Mouse (Mus musculus): ENCODE measurements at regions not wholly inside any gene's neighbourhood (a gene's known extent, or its start where the extent isn't known, plus 50 kb on each side); places are given as distances from the start of the nearest gene placed in this dataset.

- no peaks in the 10 kb centered on the region for H3K27me3 ChIP-seq (ENCODE audit: control insufficient read depth, insufficient read depth, low read length)
- WGBS, result 68% methylated on average over 5 of the region's 5 CpGs
Observed at GRCm38 (mm10) chr17:15157693-15158333, 116.5 kb upstream of the Gm3448 start.

GRCm38 (mm10) chr17:15152996-15153735, 111.8 kb upstream of the Gm3448 start:
- Histone ChIP-seq H3K36me3 (ENCODE audit: control insufficient read depth, insufficient read depth, low read length) (no peaks in the 10 kb centered on the region), H3K4me3 (replicated peaks; ENCODE audit: low read length) (no peak overlapping the region), H3K9ac (ENCODE audit: low read length) (no peak overlapping the region), H3K27ac (ENCODE audit: low read length) (no peak overlapping the region), H3K4me2 (ENCODE audit: low read depth, low read length) (no peak overlapping the region), H3K9me3 (replicated peaks; ENCODE audit: control insufficient read depth, low read length) (no peaks in the 10 kb centered on the region), H3K27me3 (ENCODE audit: control insufficient read depth, insufficient read depth, low read length) (no peaks in the 10 kb centered on the region), H3K4me1 (ENCODE audit: control insufficient read depth, insufficient read depth, low read length) (no peaks in the 10 kb centered on the region)
- WGBS, result 68% methylated on average over 7 of the region's 7 CpGs
- no peak for ATAC-seq (ENCODE audit: insufficient read depth, low FRiP score)

More at GRCm38 (mm10) chr17:15157693-15158333, 116.5 kb upstream of the Gm3448 start:
- Histone ChIP-seq H3K36me3 (ENCODE audit: control insufficient read depth, insufficient read depth, low read length) (no peaks in the 10 kb centered on the region), H3K4me3 (replicated peaks; ENCODE audit: low read length) (no peak overlapping the region), H3K9ac (ENCODE audit: low read length) (no peak overlapping the region), H3K4me2 (ENCODE audit: low read depth, low read length) (no peak overlapping the region), H3K9me3 (replicated peaks; ENCODE audit: control insufficient read depth, low read length) (no peaks in the 10 kb centered on the region), H3K4me1 (ENCODE audit: control insufficient read depth, insufficient read depth, low read length) (no peaks in the 10 kb centered on the region), H3K27ac (ENCODE audit: low read length) (no peak overlapping the region)
- ATAC-seq (ENCODE audit: insufficient read depth, low FRiP score), result no peak

GRCm38 (mm10) chr17:15152477-15152876, 111.1 kb upstream of the Gm3448 start:
- Histone ChIP-seq H3K27me3 (ENCODE audit: control insufficient read depth, insufficient read depth, low read length) (no peaks in the 10 kb centered on the region), H3K4me2 (ENCODE audit: low read depth, low read length) (no peak overlapping the region), H3K4me1 (ENCODE audit: control insufficient read depth, insufficient read depth, low read length) (no peaks in the 10 kb centered on the region), H3K9me3 (replicated peaks; ENCODE audit: control insufficient read depth, low read length) (no peaks in the 10 kb centered on the region), H3K36me3 (ENCODE audit: control insufficient read depth, insufficient read depth, low read length) (no peaks in the 10 kb centered on the region), H3K9ac (ENCODE audit: low read length) (no peak overlapping the region), H3K27ac (ENCODE audit: low read length) (no peak overlapping the region), H3K4me3 (replicated peaks; ENCODE audit: low read length) (no peak overlapping the region)
- ATAC-seq (ENCODE audit: insufficient read depth, low FRiP score), result no peak
- 36% methylated on average over 7 of the region's 7 CpGs for WGBS

GRCm38 (mm10) chr17:15151695-15152094, 110.4 kb upstream of the Gm3448 start:
- H3K4me1 ChIP-seq (ENCODE audit: control insufficient read depth, insufficient read depth, low read length), result no peaks in the 10 kb centered on the region
- no peaks in the 10 kb centered on the region for H3K9me3 ChIP-seq (replicated peaks; ENCODE audit: control insufficient read depth, low read length)

GRCm38 (mm10) chr17:15146607-15147006, 105.3 kb upstream of the Gm3448 start:
- Histone ChIP-seq H3K4me1 (ENCODE audit: control insufficient read depth, insufficient read depth, low read length) (no peaks in the 10 kb centered on the region), H3K36me3 (ENCODE audit: control insufficient read depth, insufficient read depth, low read length) (no peaks in the 10 kb centered on the region), H3K9ac (ENCODE audit: low read length) (no peak overlapping the region), H3K4me3 (replicated peaks; ENCODE audit: low read length) (no peak overlapping the region), H3K27me3 (ENCODE audit: control insufficient read depth, insufficient read depth, low read length) (no peaks in the 10 kb centered on the region), H3K9me3 (replicated peaks; ENCODE audit: control insufficient read depth, low read length) (no peaks in the 10 kb centered on the region), H3K4me2 (ENCODE audit: low read depth, low read length) (no peak overlapping the region), H3K27ac (ENCODE audit: low read length) (no peak overlapping the region)
- ATAC-seq (ENCODE audit: insufficient read depth, low FRiP score), result no peak
- WGBS, result 42% methylated on average over 7 of the region's 7 CpGs

More at GRCm38 (mm10) chr17:15151695-15152094, 110.4 kb upstream of the Gm3448 start:
- no peaks in the 10 kb centered on the region for H3K36me3 ChIP-seq (ENCODE audit: control insufficient read depth, insufficient read depth, low read length)
- H3K4me2 ChIP-seq (ENCODE audit: low read depth, low read length), result no peak overlapping the region
- WGBS, result 61% methylated on average over 3 of the region's 3 CpGs
- H3K9ac ChIP-seq (ENCODE audit: low read length), result no peak overlapping the region
- H3K27me3 ChIP-seq (ENCODE audit: control insufficient read depth, insufficient read depth, low read length), result no peaks in the 10 kb centered on the region
- ATAC-seq (ENCODE audit: insufficient read depth, low FRiP score), result no peak
- no peak overlapping the region for H3K27ac ChIP-seq (ENCODE audit: low read length)
- no peak overlapping the region for H3K4me3 ChIP-seq (replicated peaks; ENCODE audit: low read length)

GRCm38 (mm10) chr17:15145191-15145968, 104.0 kb upstream of the Gm3448 start:
- Histone ChIP-seq H3K4me1 (ENCODE audit: control insufficient read depth, insufficient read depth, low read length) (no peaks in the 10 kb centered on the region), H3K36me3 (ENCODE audit: control insufficient read depth, insufficient read depth, low read length) (no peaks in the 10 kb centered on the region), H3K27me3 (ENCODE audit: control insufficient read depth, insufficient read depth, low read length) (no peaks in the 10 kb centered on the region), H3K9me3 (replicated peaks; ENCODE audit: control insufficient read depth, low read length) (no peaks in the 10 kb centered on the region), H3K4me3 (replicated peaks; ENCODE audit: low read length) (no peak overlapping the region), H3K9ac (ENCODE audit: low read length) (no peak overlapping the region), H3K4me2 (ENCODE audit: low read depth, low read length) (no peak overlapping the region), H3K27ac (ENCODE audit: low read length) (no peak overlapping the region)
- no peak for ATAC-seq (ENCODE audit: insufficient read depth, low FRiP score)
- WGBS, result 85% methylated on average over 14 of the region's 14 CpGs

GRCm38 (mm10) chr17:15140391-15140790, 99.1 kb upstream of the Gm3448 start:
- Histone ChIP-seq H3K9me3 (replicated peaks; ENCODE audit: control insufficient read depth, low read length) (no peaks in the 10 kb centered on the region), H3K27ac (ENCODE audit: low read length) (no peak overlapping the region), H3K4me3 (replicated peaks; ENCODE audit: low read length) (no peak overlapping the region), H3K27me3 (ENCODE audit: control insufficient read depth, insufficient read depth, low read length) (no peaks in the 10 kb centered on the region), H3K4me1 (ENCODE audit: control insufficient read depth, insufficient read depth, low read length) (no peaks in the 10 kb centered on the region), H3K9ac (ENCODE audit: low read length) (no peak overlapping the region), H3K4me2 (ENCODE audit: low read depth, low read length) (no peak overlapping the region), H3K36me3 (ENCODE audit: control insufficient read depth, insufficient read depth, low read length) (no peaks in the 10 kb centered on the region)
- no peak for ATAC-seq (ENCODE audit: insufficient read depth, low FRiP score)
- 64% methylated on average over 4 of the region's 4 CpGs for WGBS

Data from stomach, embryonic 16.5 days (tissue).